Mouse (Mus musculus) testis, postnatal 14 days (tissue): ENCODE measurements at regions not wholly inside any gene's neighbourhood (a gene's known extent, or its start where the extent isn't known, plus 50 kb on each side); places are given as distances from the start of the nearest gene placed in this dataset.
"Not testable (repeated sequence)": the region's sequence is repeated elsewhere in the genome, so short reads cannot be mapped to it uniquely, and the experiment has no call there.

Experiments
- DNase-seq: peaks from one replicate; pipeline ENCODE4 v3.0.0; 2021; ENCODE audit warnings: low spot score

GRCm38 (mm10) chr9:84461441-84461840, 536.5 kb downstream of the Bckdhb start:
- DNase-seq = no peak

- peak; percentile 5 for DNase-seq
These were observed 541.8 kb downstream of the Bckdhb start for GRCm38 (mm10) chr9:84466741-84467140.

GRCm38 (mm10) chr9:84472696-84473095, 547.8 kb downstream of the Bckdhb start:
- DNase-seq = no peak

- DNase-seq = no peak
These were observed 551.0 kb downstream of the Bckdhb start for GRCm38 (mm10) chr9:84475906-84476305.

GRCm38 (mm10) chr9:84499507-84499906, 574.6 kb downstream of the Bckdhb start:
- DNase-seq = no peak

GRCm38 (mm10) chr9:84502981-84503380, 578.0 kb downstream of the Bckdhb start:
- DNase-seq = not testable (repeated sequence)

GRCm38 (mm10) chr9:84517064-84517463, 592.1 kb downstream of the Bckdhb start:
- DNase-seq = no peak

- no peak for DNase-seq
These were observed 620.5 kb downstream of the Bckdhb start for GRCm38 (mm10) chr9:84545431-84545830.

GRCm38 (mm10) chr9:84548012-84548660, 623.2 kb downstream of the Bckdhb start:
- no peak for DNase-seq

GRCm38 (mm10) chr9:84555237-84555636, 630.3 kb downstream of the Bckdhb start:
- DNase-seq = no peak

GRCm38 (mm10) chr9:84556261-84556844, 631.4 kb downstream of the Bckdhb start:
- no peak for DNase-seq

- no peak for DNase-seq
These were observed 633.4 kb downstream of the Bckdhb start for GRCm38 (mm10) chr9:84558346-84558745.

GRCm38 (mm10) chr9:84569533-84569932, 644.6 kb downstream of the Bckdhb start:
- no peak for DNase-seq

GRCm38 (mm10) chr9:84577781-84578180, 652.8 kb downstream of the Bckdhb start:
- DNase-seq = no peak

GRCm38 (mm10) chr9:84587791-84588190, 662.8 kb downstream of the Bckdhb start:
- DNase-seq = no peak

- DNase-seq = no peak
These were observed 669.8 kb downstream of the Bckdhb start for GRCm38 (mm10) chr9:84594724-84595123.
